Mouse (Mus musculus) neutrophil, adult 5-6 weeks (primary cell): ENCODE results near the gene 4930404H24Rik. TPM values are rescaled to one million over a fixed set of nuclear protein-coding genes. Genes with fewer than 3 reads are reported as not detected.

Source experiments
- ATAC-seq: fragments of 151-379, 151-347 bp; 2 replicates; pipeline ENCODE4 v1.8.0; 2017; ENCODE audit warnings: mild to moderate bottlenecking, moderate TSS enrichment; ENCODE audit not compliant: insufficient number of reproducible peaks, poor library complexity, low FRiP score, severe bottlenecking; ENCODE audit errors: extremely low read depth
- total RNA-seq: library from RNA; stranded (forward); fragments of 200-1000 nt; gene quantifications from 2 replicates; pipeline ENCODE4 v1.2.3, GENCODE M21; 2017

The 4930404H24Rik gene
- total RNA-seq, 1 experiment from 2014 or later = not detected

- ATAC-seq = no peak
Measured at GRCm38 (mm10) chr2:153506385-153506784, 13.8 kb downstream of the 4930404H24Rik start.

- ATAC-seq = no peak
Measured at GRCm38 (mm10) chr2:153507969-153508368, 15.4 kb downstream of the 4930404H24Rik start.

- no peak for ATAC-seq
Measured at GRCm38 (mm10) chr2:153508405-153508804, 15.8 kb downstream of the 4930404H24Rik start.

DNA sequence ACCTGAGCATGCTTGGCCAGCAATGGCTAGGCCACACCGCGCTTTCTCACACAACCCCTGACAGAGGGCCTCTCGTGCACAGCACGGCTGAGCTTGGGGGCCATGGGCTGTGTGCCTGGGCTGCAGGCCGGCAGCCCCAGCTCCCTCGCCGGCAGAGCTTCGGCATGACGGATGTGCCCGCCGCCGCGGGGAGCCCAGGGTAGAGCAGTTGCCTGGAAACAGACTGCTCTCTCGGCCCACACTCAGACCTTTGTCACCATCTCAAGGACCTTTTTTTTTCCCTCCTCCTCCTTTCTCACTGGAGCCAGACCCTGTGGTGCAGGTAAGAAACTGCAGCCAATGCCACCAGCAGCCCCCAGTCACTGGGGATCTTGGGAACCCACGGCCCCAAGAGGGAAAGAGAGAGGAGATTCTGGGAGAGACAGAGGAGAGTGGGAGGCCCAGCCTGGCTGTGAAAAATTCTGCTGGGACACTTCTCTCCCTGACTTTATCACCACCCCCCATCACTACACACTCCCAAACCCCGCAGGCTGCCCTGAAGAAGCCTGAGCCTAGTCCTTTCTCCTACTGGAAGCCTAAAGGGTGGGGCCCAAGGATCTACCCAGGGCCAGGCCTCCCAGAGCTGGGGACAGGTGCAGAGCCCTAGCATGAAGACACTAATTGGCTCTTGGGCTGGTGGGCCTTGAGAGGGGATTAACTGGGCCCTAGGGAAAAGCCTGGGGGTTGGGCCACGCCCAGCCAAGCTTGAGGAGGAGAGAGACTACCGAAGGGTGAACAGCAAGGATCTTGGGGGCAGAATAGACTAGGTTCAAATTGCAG, 16.8 kb downstream of the 4930404H24Rik start:
- ATAC-seq = no peak

- no peak for ATAC-seq
Measured at GRCm38 (mm10) chr2:153510136-153510535, 17.5 kb downstream of the 4930404H24Rik start.

DNA sequence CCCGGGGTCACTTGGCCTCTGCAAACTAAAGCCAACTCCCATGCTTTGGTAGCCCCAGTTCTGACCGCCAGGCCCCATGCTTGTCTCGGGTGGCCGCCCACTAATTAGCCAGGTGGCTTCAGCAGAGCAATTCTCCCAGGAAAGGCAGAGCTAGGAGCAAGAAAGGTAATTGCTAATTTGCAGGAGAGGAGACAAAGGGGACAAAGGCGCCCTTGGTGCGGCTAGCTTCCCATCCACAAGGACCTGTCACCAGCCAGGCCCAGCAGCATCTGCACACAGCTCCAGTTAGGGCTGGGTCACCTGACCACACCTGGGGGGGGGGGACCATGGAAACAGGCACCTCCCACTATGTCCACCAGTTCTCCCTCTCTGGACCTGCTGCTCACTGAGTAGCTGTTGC, 19.0 kb downstream of the 4930404H24Rik start:
- ATAC-seq = no peak

DNA sequence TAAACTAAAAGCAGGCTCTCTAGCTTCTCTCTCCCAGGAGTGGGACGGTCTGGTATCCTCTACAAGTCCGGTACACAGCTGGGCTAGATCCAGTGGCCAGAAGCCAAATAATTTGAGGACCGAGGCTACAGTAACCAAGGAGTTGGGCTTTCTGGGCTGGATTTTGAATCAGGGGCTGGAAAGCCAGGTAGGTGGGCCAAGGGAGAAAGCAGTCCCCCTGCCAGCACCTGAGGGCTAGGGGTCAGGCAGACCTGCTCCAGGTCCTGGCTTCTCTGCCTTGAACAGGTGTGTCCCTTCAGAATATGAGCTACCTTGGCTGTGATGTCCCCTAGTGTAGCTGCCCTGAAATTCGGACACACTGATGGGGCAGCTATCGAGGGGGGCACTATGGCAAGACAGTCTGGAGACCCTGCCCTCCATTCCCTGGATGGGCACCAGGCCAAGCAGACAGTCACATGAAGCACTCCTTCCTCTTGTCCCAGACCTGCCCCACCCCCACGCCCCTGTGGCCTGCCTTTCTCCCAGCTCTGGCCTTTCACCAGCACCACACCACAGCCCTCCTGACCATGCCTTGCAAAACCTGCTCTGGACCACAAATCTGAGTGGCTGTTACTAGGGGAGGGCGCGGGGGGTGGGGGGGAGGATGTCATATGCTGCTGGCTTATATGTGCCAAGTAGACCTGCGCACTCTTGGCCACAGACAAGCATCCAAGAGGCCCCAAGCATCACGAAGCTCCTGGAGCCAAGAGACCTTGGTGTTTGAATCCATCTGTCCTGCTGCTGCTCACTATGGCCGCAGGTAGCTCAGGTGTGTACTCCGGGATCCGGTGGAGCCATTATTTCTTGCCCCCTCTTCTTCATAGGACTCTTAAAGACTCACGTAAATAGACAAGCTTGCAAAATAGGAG, 20.1 kb downstream of the 4930404H24Rik start:
- no peak for ATAC-seq

DNA sequence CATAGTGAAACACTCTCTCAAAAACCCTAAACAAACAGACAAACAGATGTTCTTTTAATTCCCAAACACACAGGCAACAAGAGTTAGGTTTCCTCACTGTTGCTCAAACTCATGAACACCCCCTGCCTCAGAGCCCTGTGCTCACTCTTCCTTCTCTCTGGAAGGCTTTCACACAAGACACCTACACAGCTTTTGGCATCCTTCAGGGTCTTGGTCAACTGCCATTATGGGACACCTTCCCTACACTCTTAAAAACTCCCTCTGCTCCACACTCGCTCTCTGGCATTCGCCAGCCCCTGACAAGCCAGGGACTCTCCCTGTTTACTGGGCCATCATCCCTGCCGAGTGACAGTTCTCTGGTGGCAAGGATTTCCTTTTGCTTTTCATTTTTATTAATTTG, 21.4 kb downstream of the 4930404H24Rik start:
- ATAC-seq = no peak

GRCm38 (mm10) chr2:153514497-153515380, 22.1 kb downstream of the 4930404H24Rik start:
- ATAC-seq = no peak

DNA sequence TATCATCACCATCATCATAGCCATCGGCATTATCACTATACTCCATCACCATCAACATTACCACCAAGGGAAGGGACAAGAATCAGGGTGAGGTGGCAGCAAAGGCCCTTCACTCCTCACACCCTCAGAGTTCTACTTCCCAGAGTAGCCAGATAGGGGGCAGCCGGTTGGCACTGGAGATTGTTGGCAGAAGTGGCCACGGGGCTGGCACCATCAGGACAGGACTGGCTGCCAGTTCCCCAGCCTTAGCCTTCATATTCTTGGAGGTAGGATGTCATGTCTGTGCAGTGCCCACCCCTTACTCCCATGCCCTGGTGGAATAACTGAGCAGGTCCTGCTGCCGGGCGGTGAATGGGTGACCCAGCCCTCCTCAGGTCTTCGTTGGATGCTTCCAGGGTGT, 23.0 kb downstream of the 4930404H24Rik start:
- ATAC-seq = no peak

DNA sequence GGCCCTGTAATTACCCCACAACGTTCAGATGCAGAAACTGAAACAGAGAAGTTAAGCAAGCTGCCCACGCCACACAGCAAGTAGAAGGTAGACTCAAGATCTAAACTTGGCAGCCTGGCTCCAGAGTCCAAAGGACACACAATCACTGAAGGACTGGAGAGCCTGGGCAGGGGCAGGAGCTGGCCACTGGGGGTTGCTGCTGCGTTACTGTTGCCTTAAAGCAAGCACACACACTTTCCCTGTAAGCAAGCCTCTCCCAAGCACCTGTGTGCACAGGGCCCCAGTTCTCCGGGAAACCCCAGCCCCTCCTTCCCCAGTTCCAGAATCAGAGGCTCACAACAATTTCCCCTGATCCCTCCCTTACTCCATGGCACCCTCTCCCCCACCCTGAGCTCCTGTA, 24.4 kb downstream of the 4930404H24Rik start:
- ATAC-seq = no peak

GRCm38 (mm10) chr2:153520057-153520456, 27.5 kb downstream of the 4930404H24Rik start:
- no peak for ATAC-seq

DNA sequence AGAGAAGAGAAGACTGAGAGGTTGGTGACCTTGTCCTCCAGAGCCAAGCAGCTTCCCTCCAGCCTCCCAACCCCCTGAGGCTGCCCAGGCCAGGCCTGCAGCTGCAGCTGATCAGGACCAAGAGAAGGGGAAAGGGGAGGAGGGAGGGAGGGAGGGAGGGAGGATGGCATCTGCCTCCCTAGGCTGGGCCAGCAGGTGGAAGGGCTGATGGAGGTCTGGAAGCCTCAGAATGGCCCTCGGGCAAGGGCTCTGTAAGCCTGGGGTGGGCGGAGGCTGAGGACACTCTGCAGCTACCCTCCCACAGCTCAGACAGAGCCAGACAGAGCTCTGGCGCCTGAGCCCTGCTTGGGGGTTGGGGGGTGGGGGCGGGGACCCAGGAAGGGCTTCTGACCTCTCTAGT, 29.7 kb downstream of the 4930404H24Rik start:
- ATAC-seq = no peak

GRCm38 (mm10) chr2:153523143-153523542, 30.6 kb downstream of the 4930404H24Rik start:
- ATAC-seq = no peak

GRCm38 (mm10) chr2:153523656-153524055, 31.1 kb downstream of the 4930404H24Rik start:
- no peak for ATAC-seq

- no peak for ATAC-seq
Measured at GRCm38 (mm10) chr2:153524727-153525126, 32.1 kb downstream of the 4930404H24Rik start.

DNA sequence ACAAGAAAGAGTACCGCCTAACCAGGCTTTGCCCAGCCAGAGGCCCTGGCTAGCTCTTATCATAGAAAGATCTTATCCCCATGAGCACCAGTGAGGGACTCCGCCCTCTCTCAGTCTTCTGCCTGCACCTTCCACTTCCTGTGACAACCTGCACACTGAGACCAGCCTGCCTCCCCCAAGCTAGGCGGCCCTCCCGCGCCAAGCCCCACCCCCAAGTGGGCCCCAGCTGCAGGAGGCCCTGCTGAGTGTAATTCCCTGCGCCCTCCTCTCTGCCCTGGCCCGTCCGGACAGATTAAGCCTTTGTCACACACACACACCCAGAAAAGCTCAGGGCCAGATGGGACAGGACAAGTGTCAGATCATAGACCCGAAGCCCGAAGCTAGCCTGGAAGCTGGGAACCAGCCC, 33.3 kb downstream of the 4930404H24Rik start:
- ATAC-seq = peak; percentile 34; the same call in 1 of the 2 replicates

- no peak for ATAC-seq
Measured at GRCm38 (mm10) chr2:153526850-153527530, 34.4 kb downstream of the 4930404H24Rik start.
